Mouse (Mus musculus) testis, adult 2 months (tissue): ENCODE data around the gene Thap4. TPM values are rescaled to one million over a fixed set of nuclear protein-coding genes. Genes with fewer than 3 reads are reported as not detected.

Experiments
- H3K27ac ChIP-seq: fragments of 200-500 bp; 2 replicates; pipeline ENCODE4 v1.5.1; 2012; ENCODE audit warnings: low read depth, low read length; ENCODE audit not compliant: control insufficient read depth, insufficient read depth
- H3K27me3 ChIP-seq: fragments of 200-500 bp; 2 replicates; pipeline ENCODE4 v1.6.1; 2012; ENCODE audit warnings: mild to moderate bottlenecking, low read length, moderate library complexity; ENCODE audit not compliant: control insufficient read depth, insufficient read depth
- H3K36me3 ChIP-seq: fragments of 200-500 bp; 2 replicates; pipeline ENCODE4 v1.6.1; 2012; ENCODE audit warnings: mild to moderate bottlenecking, low read length; ENCODE audit not compliant: control insufficient read depth, insufficient read depth
- H3K4me1 ChIP-seq: fragments of 200-500 bp; 2 replicates; pipeline ENCODE4 v1.6.1; 2012; ENCODE audit warnings: low read length; ENCODE audit not compliant: control insufficient read depth, insufficient read depth
- H3K4me3 ChIP-seq: fragments of 200-500 bp; 2 replicates; pipeline ENCODE4 v1.5.1; 2012; ENCODE audit warnings: low read depth, mild to moderate bottlenecking, low read length, moderate library complexity, mixed read lengths; ENCODE audit not compliant: control insufficient read depth
- CTCF ChIP-seq: fragments of 200-500 bp; IDR thresholded peaks from 2 replicates; pipeline ENCODE4 v1.5.1; 2012; ENCODE audit warnings: low read depth, mild to moderate bottlenecking, inconsistent platforms, low read length, moderate library complexity; ENCODE audit not compliant: control insufficient read depth, insufficient read depth, insufficient replicate concordance
- POLR2A ChIP-seq: fragments of 200-500 bp; IDR thresholded peaks from 2 replicates; pipeline ENCODE4 v1.6.1; 2012; ENCODE audit warnings: low read depth, mild to moderate bottlenecking, inconsistent platforms, low read length, moderate library complexity; ENCODE audit not compliant: control insufficient read depth
- polyA plus RNA-seq: library from polyadenylated mRNA; depleted of rRNA; stranded (reverse); fragments of >200 nt; gene quantifications from 2 replicates; pipeline ENCODE4 v1.2.3, GENCODE M21; 2012

Thap4 gene
- polyA plus RNA-seq, 1 experiment, result 261 TPM

GRCm38 (mm10) chr1:93741987-93742386, 12.7 kb downstream of the Thap4 start:
- TF ChIP-seq POLR2A, result no peak
- TF ChIP-seq CTCF, result no peak

GRCm38 (mm10) chr1:93740671-93741070, 14.0 kb downstream of the Thap4 start:
- Histone ChIP-seq H3K4me1 (no peaks in the 10 kb centered on the region), H3K4me3 (no peak overlapping the region), H3K36me3 (no peaks in the 10 kb centered on the region), H3K27me3 (no peaks in the 10 kb centered on the region), H3K27ac (peak overlapping the region; percentile 49)
- TF ChIP-seq POLR2A, result no peak
- TF ChIP-seq CTCF, result no peak

More at GRCm38 (mm10) chr1:93741987-93742386, 12.7 kb downstream of the Thap4 start:
- H3K4me1 ChIP-seq, result 0 out of 2 replicates have a peak, but pooled peaks cover 3% of the 10 kb centered on the region
- no peak overlapping the region for H3K27ac ChIP-seq
- no peak overlapping the region for H3K4me3 ChIP-seq
- H3K36me3 ChIP-seq, result no peaks in the 10 kb centered on the region
- H3K27me3 ChIP-seq, result no peaks in the 10 kb centered on the region

- H3K4me1 ChIP-seq, result no peaks in the 10 kb centered on the region
- H3K4me3 ChIP-seq, result no peak overlapping the region
- H3K36me3 ChIP-seq, result no peaks in the 10 kb centered on the region
- TF ChIP-seq POLR2A (no peak), CTCF (no peak)
- no peaks in the 10 kb centered on the region for H3K27me3 ChIP-seq
- H3K27ac ChIP-seq, result no peak overlapping the region
Measured at GRCm38 (mm10) chr1:93737711-93738110, 17.0 kb downstream of the Thap4 start.

GRCm38 (mm10) chr1:93735859-93736258, 18.8 kb downstream of the Thap4 start:
- no peaks in the 10 kb centered on the region for H3K36me3 ChIP-seq
- H3K27ac ChIP-seq, result no peak overlapping the region
- no peak overlapping the region for H3K4me3 ChIP-seq
- TF ChIP-seq CTCF (no peak), POLR2A (no peak)
- H3K27me3 ChIP-seq, result no peaks in the 10 kb centered on the region
- no peaks in the 10 kb centered on the region for H3K4me1 ChIP-seq

- no peak overlapping the region for H3K4me3 ChIP-seq
- no peaks in the 10 kb centered on the region for H3K36me3 ChIP-seq
- H3K4me1 ChIP-seq, result no peaks in the 10 kb centered on the region
- TF ChIP-seq POLR2A (no peak), CTCF (no peak)
- H3K27me3 ChIP-seq, result no peaks in the 10 kb centered on the region
- H3K27ac ChIP-seq, result no peak overlapping the region
Measured at GRCm38 (mm10) chr1:93731880-93732281, 22.8 kb downstream of the Thap4 start.

- TF ChIP-seq POLR2A (no peak), CTCF (no peak)
- Histone ChIP-seq H3K4me1 (no peaks in the 10 kb centered on the region), H3K4me3 (no peak overlapping the region), H3K36me3 (no peaks in the 10 kb centered on the region), H3K27ac (no peak overlapping the region), H3K27me3 (no peaks in the 10 kb centered on the region)
Measured at GRCm38 (mm10) chr1:93731103-93731502, 23.6 kb downstream of the Thap4 start.

GRCm38 (mm10) chr1:93726974-93727373, 27.7 kb downstream of the Thap4 start:
- no peaks in the 10 kb centered on the region for H3K4me1 ChIP-seq
- H3K27ac ChIP-seq, result no peak overlapping the region
- H3K36me3 ChIP-seq, result no peaks in the 10 kb centered on the region; the same call in 1 of the 2 replicates
- no peak overlapping the region for H3K4me3 ChIP-seq
- H3K27me3 ChIP-seq, result no peaks in the 10 kb centered on the region
- TF ChIP-seq POLR2A (no peak), CTCF (peak; percentile 65; the same call in 1 of the 2 replicates)

GRCm38 (mm10) chr1:93726116-93726515, 28.5 kb downstream of the Thap4 start:
- Histone ChIP-seq H3K36me3 (no peaks in the 10 kb centered on the region; the same call in 1 of the 2 replicates), H3K27ac (no peak overlapping the region), H3K27me3 (no peaks in the 10 kb centered on the region), H3K4me1 (no peaks in the 10 kb centered on the region), H3K4me3 (no peak overlapping the region)
- TF ChIP-seq POLR2A, result no peak
- TF ChIP-seq CTCF, result no peak
